Mouse (Mus musculus) heart, embryonic 14.5 days (tissue): ENCODE results near the gene Rapgef2. TPM values are rescaled to one million over a fixed set of nuclear protein-coding genes. Genes with fewer than 3 reads are reported as not detected.
A peak's percentile ranks its signal among the peaks of the same experiment; 100 is the strongest.

Experiments used
- ATAC-seq: fragments of 200-750 bp; cut with Nextera tagmentation; 2 replicates; pipeline ENCODE4 v1.8.0; 2017; ENCODE audit warnings: low read depth, moderate TSS enrichment; ENCODE audit not compliant: insufficient number of reproducible peaks, insufficient read depth, low FRiP score
- H3K27ac ChIP-seq, 2 experiments: fragments of 200-500 bp in 1 of 2; fragments of 300-500 bp in 1 of 2; sonication (generic) in 1 of 2; replicated peaks in 1 of 2; 2 replicates each; pipeline ENCODE4 v1.5.1; 2012 to 2014; ENCODE audit warnings: low read depth in 2 of 2, low read length in 2 of 2, control low read depth in 1 of 2, mild to moderate bottlenecking in 1 of 2, mixed read lengths in 1 of 2; ENCODE audit not compliant: control insufficient read depth in 1 of 2, insufficient read depth in 1 of 2
- H3K27me3 ChIP-seq: fragments of 300-500 bp; sonication (generic); 2 replicates; pipeline ENCODE4 v1.6.1; 2014; ENCODE audit warnings: mild to moderate bottlenecking, low read length, control low read depth; ENCODE audit not compliant: control insufficient read depth, insufficient read depth
- H3K36me3 ChIP-seq: fragments of 300-500 bp; sonication (generic); 2 replicates; pipeline ENCODE4 v1.6.1; 2014; ENCODE audit warnings: mild to moderate bottlenecking, control low read depth, low read length, mixed read lengths; ENCODE audit not compliant: control insufficient read depth, insufficient read depth
- H3K4me1 ChIP-seq, 2 experiments: fragments of 200-500 bp in 1 of 2; fragments of 300-500 bp in 1 of 2; sonication (generic) in 1 of 2; 2 replicates each; pipeline ENCODE4 v1.6.1; 2012 to 2014; ENCODE audit warnings: low read length in 2 of 2, control low read depth in 1 of 2, mixed read lengths in 1 of 2; ENCODE audit not compliant: control insufficient read depth in 2 of 2, insufficient read depth in 2 of 2
- H3K4me2 ChIP-seq: fragments of 300-500 bp; sonication (generic); 2 replicates; pipeline ENCODE4 v1.6.1; 2014; ENCODE audit warnings: mild to moderate bottlenecking, low read length
- H3K4me3 ChIP-seq, 2 experiments: fragments of 200-500 bp in 1 of 2; fragments of 300-500 bp in 1 of 2; sonication (generic) in 1 of 2; 2 replicates each; pipeline ENCODE4 v1.5.1; 2012 to 2014; ENCODE audit warnings: low read length in 2 of 2, mild to moderate bottlenecking in 2 of 2, control low read depth in 1 of 2, low read depth in 1 of 2, moderate library complexity in 1 of 2; ENCODE audit not compliant: control insufficient read depth in 1 of 2, insufficient read depth in 1 of 2
- H3K9ac ChIP-seq: fragments of 300-500 bp; sonication (generic); 2 replicates; pipeline ENCODE4 v1.6.1; 2014; ENCODE audit warnings: mild to moderate bottlenecking, low read length
- H3K9me3 ChIP-seq: fragments of 300-500 bp; sonication (generic); 2 replicates; pipeline ENCODE4 v1.6.1; 2016; ENCODE audit warnings: low read length, control low read depth; ENCODE audit not compliant: control insufficient read depth
- WGBS: fragments of 180-500 bp; shearing (Covaris S2); extraction: QIAGEN DNeasy Blood & Tissue Kit; methylation state at CpG from one replicate; pipeline ENCODE4 v1.1.7; 2014; 5-methylcytosine and 5-hydroxymethylcytosine counted together
- polyA plus RNA-seq: library from polyadenylated mRNA; unstranded; fragments of >200 nt; fragmentation: Nextera tagmentation; extraction: Ambion mirVana; gene quantifications from 2 replicates; pipeline ENCODE4 v1.2.1, GENCODE M21; 2014

Rapgef2 gene
- polyA plus RNA-seq, 1 experiment from 2014 or later: 7.3 TPM

DNA sequence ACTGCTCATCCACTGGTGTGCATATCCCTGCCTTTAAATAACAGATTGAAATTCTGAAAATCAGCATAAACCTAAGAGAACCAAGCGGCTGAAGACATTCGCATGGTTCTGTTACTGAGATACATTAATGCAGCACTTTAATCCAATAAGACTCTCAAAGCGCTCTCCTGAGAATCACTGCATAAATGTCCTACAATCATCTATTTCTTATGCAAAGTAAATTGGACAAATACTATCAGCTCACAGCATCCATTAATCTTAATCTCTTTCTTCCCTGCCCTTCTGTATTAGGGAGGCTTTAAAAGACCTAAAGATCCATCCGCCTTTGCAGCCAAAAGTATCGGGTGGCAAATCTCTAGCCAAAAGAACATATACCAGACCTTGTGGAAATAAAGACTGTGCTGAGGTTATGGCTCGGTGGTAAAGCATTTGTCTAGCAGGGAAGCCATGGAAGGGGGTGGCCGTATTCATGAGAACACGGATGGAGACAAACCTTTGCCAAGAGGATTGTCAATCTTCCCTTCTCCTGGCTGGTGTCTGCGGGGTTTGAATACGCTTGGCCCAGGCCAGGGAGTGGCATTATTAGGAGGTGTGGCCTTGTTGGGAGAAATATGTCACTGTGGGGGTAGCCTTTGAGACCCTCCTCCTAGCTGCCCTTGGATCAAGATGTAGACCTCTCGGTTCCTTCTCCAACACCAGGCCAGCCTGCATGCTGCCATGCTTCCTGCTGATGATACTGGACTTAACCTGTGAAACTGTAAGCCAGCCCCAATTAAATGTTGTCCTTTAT is 10.3 kb downstream of the Rapgef2 start:
- Histone ChIP-seq H3K4me2 (no peak overlapping the region), H3K36me3 (no peaks in the 10 kb centered on the region), H3K27me3 (no peaks in the 10 kb centered on the region), H3K9ac (no peak overlapping the region), H3K9me3 (no peaks in the 10 kb centered on the region), H3K27ac (no peak overlapping the region), H3K4me1 (peaks cover 6 to 19% of the 10 kb centered on the region in 2 experiments), H3K4me3 (no peak overlapping the region)
- WGBS: 90% methylated on average over 11 of the region's 11 CpGs
- no peak for ATAC-seq

DNA sequence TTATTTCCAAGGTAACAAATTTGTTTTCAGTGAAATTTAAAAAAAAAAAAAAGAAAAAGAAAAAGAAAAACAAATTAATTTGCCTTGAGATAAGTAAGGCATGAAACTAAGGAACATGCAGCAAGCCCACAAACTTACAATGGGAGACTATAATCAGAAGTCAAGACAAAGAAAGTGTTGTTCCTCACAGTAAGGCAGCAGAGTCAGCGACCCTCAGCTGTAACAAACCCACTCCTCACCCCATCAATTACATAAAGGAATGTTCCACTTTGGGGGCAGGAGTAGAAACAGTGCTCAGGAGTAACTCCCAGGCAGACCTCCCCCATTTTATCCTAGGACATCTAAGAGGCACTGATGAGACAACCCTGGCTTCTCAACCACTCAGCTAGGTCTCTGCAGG is 13.0 kb downstream of the Rapgef2 start:
- Histone ChIP-seq H3K9ac (no peak overlapping the region), H3K9me3 (no peaks in the 10 kb centered on the region), H3K4me3 (no peak overlapping the region), H3K27me3 (no peaks in the 10 kb centered on the region), H3K4me2 (no peak overlapping the region), H3K4me1 (peaks cover 6 to 24% of the 10 kb centered on the region in 2 experiments), H3K27ac (no peak overlapping the region), H3K36me3 (no peaks in the 10 kb centered on the region)
- 25% methylated on average over 1 of the region's 1 CpGs for WGBS
- ATAC-seq: no peak

DNA sequence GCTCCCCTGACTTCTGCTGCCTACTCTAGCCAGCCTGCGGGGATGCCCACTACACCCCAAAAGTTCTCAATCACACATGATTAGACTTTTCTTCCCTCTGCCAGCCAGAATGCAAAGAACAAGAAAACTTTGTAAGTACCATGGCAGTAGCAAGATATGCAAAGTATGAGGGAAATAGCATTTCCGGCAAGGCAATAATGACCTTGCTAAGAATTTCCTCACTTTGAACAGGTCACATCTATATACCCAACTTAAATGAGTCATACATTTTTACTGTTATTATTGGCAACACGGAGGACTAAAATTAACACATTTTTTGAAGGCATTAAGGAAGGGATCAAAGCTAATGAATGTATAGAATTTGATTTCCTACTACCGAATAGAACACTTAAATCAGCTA is 13.4 kb downstream of the Rapgef2 start:
- Histone ChIP-seq H3K27ac (0 out of 4 replicates have a peak overlapping the region, but pooled peaks of 1 of the 2 experiments have one; percentile 8), H3K27me3 (no peaks in the 10 kb centered on the region), H3K4me2 (no peak overlapping the region), H3K4me3 (no peak overlapping the region), H3K9me3 (no peaks in the 10 kb centered on the region), H3K4me1 (peaks cover 6 to 20% of the 10 kb centered on the region in 2 experiments), H3K9ac (no peak overlapping the region), H3K36me3 (no peaks in the 10 kb centered on the region)
- WGBS: 55% methylated on average over 4 of the region's 4 CpGs
- no peak for ATAC-seq

DNA sequence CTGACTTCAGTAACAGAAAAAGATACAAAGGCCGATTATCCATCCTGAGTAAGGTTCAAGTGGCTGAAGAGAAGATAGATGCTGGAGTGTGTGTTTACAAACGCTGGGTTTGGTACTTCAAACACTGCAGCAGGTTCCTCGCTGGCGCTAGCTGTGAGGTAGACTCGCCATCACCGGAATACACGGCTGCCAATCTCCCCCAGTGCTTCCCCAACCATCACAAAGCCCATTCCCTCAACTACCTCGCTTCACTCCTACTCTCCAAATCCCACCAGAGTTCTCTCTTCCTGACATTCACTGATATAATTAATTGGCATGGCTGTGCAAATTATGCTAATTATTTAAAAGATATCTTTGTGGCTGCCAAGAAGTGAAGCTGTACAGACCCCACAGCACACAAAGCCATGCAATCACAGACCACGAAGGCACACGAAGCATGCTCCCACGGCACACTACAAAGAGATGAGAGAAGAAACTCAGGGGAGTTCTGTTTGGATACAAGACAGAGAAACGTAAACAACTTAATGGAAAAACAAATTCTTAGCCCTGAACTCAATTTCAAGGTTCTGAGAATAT is 15.2 kb downstream of the Rapgef2 start:
- ATAC-seq: no peak
- Histone ChIP-seq H3K4me2 (no peak overlapping the region), H3K4me3 (no peak overlapping the region), H3K4me1 (peaks cover 7 to 27% of the 10 kb centered on the region in 2 experiments), H3K27me3 (no peaks in the 10 kb centered on the region), H3K36me3 (no peaks in the 10 kb centered on the region), H3K9me3 (no peaks in the 10 kb centered on the region), H3K27ac (no peak overlapping the region), H3K9ac (no peak overlapping the region)
- WGBS: 65% methylated on average over 12 of the region's 12 CpGs

DNA sequence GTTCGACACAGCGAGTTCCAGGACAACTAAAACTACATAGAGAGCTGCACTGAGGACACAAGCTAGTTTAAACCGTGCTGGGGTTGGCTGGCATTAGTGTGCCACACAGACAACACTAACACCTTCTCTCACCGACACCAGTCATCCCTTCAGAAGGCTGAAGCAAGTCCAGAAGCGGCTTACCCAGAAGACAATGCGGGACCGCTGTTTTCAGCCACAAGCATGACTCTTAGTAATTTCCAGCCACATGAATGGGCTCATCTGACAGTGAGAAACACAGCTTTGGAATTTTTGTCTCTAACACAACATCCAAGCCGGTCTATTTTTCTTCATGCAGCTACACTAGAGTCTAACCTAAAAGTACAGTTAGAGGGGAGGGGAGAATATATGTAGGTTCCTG is 16.4 kb downstream of the Rapgef2 start:
- no peak for ATAC-seq
- H3K36me3 ChIP-seq: no peaks in the 10 kb centered on the region
- H3K4me1 ChIP-seq: peaks cover 7 to 27% of the 10 kb centered on the region in 2 experiments
- no peaks in the 10 kb centered on the region for H3K27me3 ChIP-seq
- no peak overlapping the region for H3K9ac ChIP-seq
- no peak overlapping the region for H3K4me3 ChIP-seq
- H3K4me2 ChIP-seq: no peak overlapping the region
- H3K27ac ChIP-seq: no peak overlapping the region
- no peaks in the 10 kb centered on the region for H3K9me3 ChIP-seq
- WGBS: 74% methylated on average over 8 of the region's 8 CpGs

DNA sequence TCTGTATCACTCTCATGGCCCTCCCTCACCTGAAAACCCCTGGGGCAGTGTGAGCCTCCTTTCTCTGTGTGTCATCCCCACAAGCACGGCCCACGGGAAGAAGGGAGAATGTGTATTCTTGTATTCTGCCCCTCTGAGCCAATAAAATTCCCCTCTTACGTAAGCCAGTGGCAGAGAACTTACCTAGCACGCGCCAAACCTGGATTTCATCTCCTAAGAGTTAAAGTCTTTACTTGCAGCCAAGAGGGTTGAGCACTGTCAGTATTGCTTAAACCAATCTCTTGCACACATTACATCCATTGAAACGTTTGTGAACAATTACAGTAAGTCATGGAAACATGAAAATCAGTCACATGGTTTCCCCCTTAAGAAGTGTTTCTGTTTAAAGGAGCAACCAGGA is 19.3 kb downstream of the Rapgef2 start:
- Histone ChIP-seq H3K9me3 (no peaks in the 10 kb centered on the region), H3K36me3 (no peaks in the 10 kb centered on the region), H3K4me1 (peaks cover 2 to 19% of the 10 kb centered on the region in 2 experiments; a peak in 3 of 4 replicates), H3K9ac (no peak overlapping the region), H3K4me2 (no peak overlapping the region), H3K27me3 (no peaks in the 10 kb centered on the region), H3K27ac (no peak overlapping the region), H3K4me3 (no peak overlapping the region)
- no peak for ATAC-seq
- WGBS: 72% methylated on average over 6 of the region's 6 CpGs

DNA sequence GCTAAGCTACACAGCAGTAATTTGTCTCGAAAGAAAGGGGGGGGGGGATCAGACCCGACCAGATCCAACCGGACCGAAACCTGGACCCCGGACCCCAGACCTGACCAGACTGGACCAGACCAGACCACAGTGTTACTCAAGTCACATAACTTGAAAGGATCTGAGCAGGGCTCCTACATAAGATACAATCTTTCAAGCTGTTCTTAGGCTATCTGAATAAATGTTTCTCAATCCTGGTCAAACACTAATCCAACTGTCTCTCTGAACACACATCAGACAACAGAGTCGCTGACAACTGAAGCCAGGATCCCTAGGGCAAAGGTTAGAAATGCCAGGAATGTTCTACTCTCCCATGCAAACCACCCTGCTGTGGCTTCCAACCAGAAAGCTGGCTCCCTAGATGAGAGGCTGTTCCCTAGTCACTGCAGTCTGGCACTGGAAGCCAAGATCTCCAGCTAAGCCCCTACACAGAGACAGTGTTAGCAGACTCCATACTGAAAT is 24.5 kb downstream of the Rapgef2 start:
- no peak overlapping the region for H3K4me2 ChIP-seq
- no peaks in the 10 kb centered on the region for H3K36me3 ChIP-seq
- no peak overlapping the region for H3K27ac ChIP-seq
- H3K9me3 ChIP-seq: no peaks in the 10 kb centered on the region
- no peaks in the 10 kb centered on the region for H3K27me3 ChIP-seq
- ATAC-seq: no peak
- H3K4me1 ChIP-seq: peaks cover 0 to 15% of the 10 kb centered on the region in 2 experiments; a peak in 2 of 4 replicates
- no peak overlapping the region for H3K9ac ChIP-seq
- 62% methylated on average over 6 of the region's 6 CpGs for WGBS
- no peak overlapping the region for H3K4me3 ChIP-seq
